Mouse (Mus musculus) G1E (cell line): ENCODE data around the gene Gabarapl1. TPM values are rescaled to one million over a fixed set of nuclear protein-coding genes. Genes with fewer than 3 reads are reported as not detected.
A peak's percentile ranks its signal among the peaks of the same experiment; 100 is the strongest.

Experiments
- ATAC-seq: 2 replicates; pipeline ENCODE4 v1.8.0; 2016; ENCODE audit warnings: mild to moderate bottlenecking; ENCODE audit not compliant: insufficient number of reproducible peaks, poor library complexity, low FRiP score, severe bottlenecking; ENCODE audit errors: extremely low read depth
- DNase-seq: peaks from one replicate; pipeline ENCODE4 v3.0.0; 2012; ENCODE audit warnings: low spot score
- H3K27me3 ChIP-seq: 2 replicates; pipeline ENCODE4 v1.6.1; 2012; ENCODE audit warnings: mild to moderate bottlenecking, low read length, inconsistent platforms; ENCODE audit not compliant: insufficient read depth
- H3K36me3 ChIP-seq: replicated peaks from 2 replicates; pipeline ENCODE3; 2012; ENCODE audit warnings: mild to moderate bottlenecking, inconsistent platforms
- H3K4me1 ChIP-seq: 2 replicates; pipeline ENCODE4 v1.6.1; 2012; ENCODE audit warnings: low read depth, low read length, inconsistent platforms, mixed read lengths; ENCODE audit not compliant: insufficient read depth
- H3K4me3 ChIP-seq: 2 replicates; pipeline ENCODE4 v1.5.1; 2012; ENCODE audit warnings: low read depth, mild to moderate bottlenecking, inconsistent platforms, low read length, moderate library complexity, mixed read lengths
- H3K9me3 ChIP-seq: replicated peaks from 2 replicates; pipeline ENCODE4 v1.6.1; 2012; ENCODE audit warnings: inconsistent platforms
- CTCF ChIP-seq: IDR thresholded peaks from 2 replicates; pipeline ENCODE4 v1.5.1; 2012; ENCODE audit warnings: low read depth, low read length, inconsistent platforms, mixed read lengths
- GATA1 ChIP-seq: IDR thresholded peaks from 2 replicates; pipeline ENCODE4 v1.6.1; 2012; ENCODE audit warnings: borderline replicate concordance, low read length, inconsistent platforms, mixed read lengths
- GATA2 ChIP-seq: IDR thresholded peaks from 2 replicates; pipeline ENCODE4 v1.6.1; 2012; ENCODE audit warnings: low read depth, low read length, inconsistent platforms, borderline replicate concordance
- POLR2AphosphoS5 ChIP-seq: IDR thresholded peaks from 2 replicates; pipeline ENCODE4 v1.6.1; 2012; ENCODE audit warnings: low read depth, low read length, inconsistent platforms; ENCODE audit not compliant: insufficient replicate concordance
- TAL1 ChIP-seq: conservative IDR thresholded peaks from 2 replicates; pipeline ENCODE4 v1.6.1; 2012; ENCODE audit warnings: low read depth, low read length, inconsistent platforms, mixed read lengths
- polyA plus RNA-seq: library from polyadenylated mRNA; stranded (reverse); fragments of >175 nt; gene quantifications from 2 replicates; pipeline ENCODE4 v1.2.3, GENCODE M21; 2012
- total RNA-seq, 2 experiments: library from RNA; stranded (forward) in 1 of 2; stranded (reverse) in 1 of 2; fragments of 200-1000 nt in 1 of 2; fragments of >200 nt in 1 of 2; fragmentation: Nextera tagmentation in 1 of 2; gene quantifications; 2 replicates each; pipeline ENCODE4 v1.2.3; 2014 to 2017

The Gabarapl1 gene
- total and polyA plus RNA-seq, 3 experiments: 17.6 to 55.4 (median 51.7) TPM

DNA sequence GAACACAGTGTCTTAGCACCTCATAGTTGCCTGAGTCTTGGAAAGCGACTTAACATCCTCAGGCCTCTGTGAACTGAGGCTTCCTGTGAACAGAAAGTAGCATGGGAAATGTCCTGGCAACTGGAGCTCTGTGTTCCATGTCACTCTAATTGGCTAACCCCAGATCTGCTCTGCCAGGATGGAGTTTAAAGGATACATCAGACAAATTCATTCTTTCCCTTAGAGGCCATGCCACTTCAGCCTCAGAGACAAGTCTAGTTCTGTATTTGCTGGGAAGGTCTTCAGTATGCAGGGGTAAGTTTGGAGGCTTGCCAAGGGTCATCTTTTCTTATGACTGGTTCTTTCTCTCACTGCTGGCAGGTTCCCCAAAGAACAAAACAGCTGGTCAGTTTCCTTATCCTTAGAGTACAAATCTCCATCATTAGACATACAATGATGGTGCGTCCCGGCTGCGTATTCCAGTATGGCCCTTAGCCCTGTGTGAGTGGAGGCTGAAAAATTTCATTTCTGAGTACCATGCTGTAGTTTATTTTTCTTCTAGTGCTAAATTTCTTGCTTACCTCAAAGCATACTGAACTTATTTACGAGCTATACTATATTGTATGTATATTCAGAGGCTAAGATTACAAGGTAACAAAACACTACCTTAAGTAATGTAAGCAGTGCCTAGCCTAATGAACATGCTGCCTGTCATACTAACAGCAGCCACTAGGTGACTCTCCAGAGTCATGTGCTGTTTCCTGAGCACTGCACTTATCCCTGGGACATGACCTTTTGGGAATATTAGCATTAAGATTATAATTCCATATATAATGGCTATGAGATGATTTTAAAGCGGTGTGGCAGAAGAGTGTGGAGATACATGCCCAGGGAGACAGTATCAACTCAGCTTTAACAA lies 11.0 kb downstream of the Gabarapl1 start:
- DNase-seq (peak; percentile 16), ATAC-seq (peak; percentile 72)
- H3K27me3 ChIP-seq: no peaks in the 10 kb centered on the region
- TF ChIP-seq GATA2 (no peak), TAL1 (no peak), CTCF (peak; percentile 90), GATA1 (no peak)
- H3K4me3 ChIP-seq: no peak overlapping the region
- H3K4me1 ChIP-seq: peaks cover 4% of the 10 kb centered on the region; the same call in 1 of the 2 replicates
- peaks cover 52% of the 10 kb centered on the region for H3K36me3 ChIP-seq
- H3K9me3 ChIP-seq: no peaks in the 10 kb centered on the region

DNA sequence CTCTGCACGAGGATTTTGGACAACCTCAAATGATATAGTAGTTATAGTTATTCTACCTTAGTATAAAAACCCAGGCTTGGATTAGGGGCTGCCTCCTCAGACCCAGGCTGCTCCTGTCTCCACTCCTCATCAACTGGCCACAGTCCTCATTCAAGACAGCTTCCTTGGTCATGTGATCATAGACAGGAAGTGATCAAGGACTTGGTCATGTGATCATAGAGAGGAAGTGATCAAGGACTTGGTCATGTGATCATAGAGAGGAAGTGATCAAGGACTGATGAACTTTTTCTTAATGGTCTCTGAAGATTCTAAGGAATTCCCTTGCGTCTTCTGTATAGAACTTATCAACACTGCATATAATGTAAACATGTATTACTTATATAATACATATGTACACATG lies 14.3 kb downstream of the Gabarapl1 start:
- Histone ChIP-seq H3K9me3 (no peaks in the 10 kb centered on the region), H3K27me3 (no peaks in the 10 kb centered on the region; the same call in 1 of the 2 replicates), H3K4me1 (peaks cover 6% of the 10 kb centered on the region; the same call in 1 of the 2 replicates), H3K4me3 (no peak overlapping the region), H3K36me3 (peaks cover 20% of the 10 kb centered on the region)
- ATAC-seq (no peak), DNase-seq (no peak)
- TF ChIP-seq POLR2AphosphoS5 (no peak), GATA1 (no peak), GATA2 (no peak), CTCF (no peak), TAL1 (no peak)

DNA sequence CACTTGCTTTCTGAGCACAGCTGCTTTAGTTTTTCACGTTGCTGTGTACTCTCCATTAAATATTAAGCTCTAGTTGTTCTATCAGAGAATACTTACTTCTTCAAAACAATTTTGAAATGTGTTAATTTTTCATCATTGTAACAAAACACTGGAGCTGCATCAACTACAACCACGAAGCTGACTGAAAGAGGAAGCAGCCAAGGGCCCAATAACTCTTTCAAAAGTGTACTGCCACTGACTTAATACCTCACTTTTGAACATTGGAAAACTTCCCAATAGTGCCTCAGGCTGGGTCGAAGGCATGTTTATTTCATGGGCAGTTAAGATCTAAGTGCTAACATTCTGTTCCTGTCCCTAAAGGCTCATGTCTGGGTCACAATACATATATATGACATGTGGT lies 15.0 kb downstream of the Gabarapl1 start:
- peaks cover 6% of the 10 kb centered on the region; the same call in 1 of the 2 replicates for H3K4me1 ChIP-seq
- peaks cover 3% of the 10 kb centered on the region; the same call in 1 of the 2 replicates for H3K27me3 ChIP-seq
- peaks cover 13% of the 10 kb centered on the region for H3K36me3 ChIP-seq
- H3K4me3 ChIP-seq: no peak overlapping the region
- H3K9me3 ChIP-seq: no peaks in the 10 kb centered on the region
- DNase-seq (no peak), ATAC-seq (no peak)
- TF ChIP-seq POLR2AphosphoS5 (no peak), GATA2 (no peak), TAL1 (no peak), GATA1 (no peak), CTCF (no peak)

DNA sequence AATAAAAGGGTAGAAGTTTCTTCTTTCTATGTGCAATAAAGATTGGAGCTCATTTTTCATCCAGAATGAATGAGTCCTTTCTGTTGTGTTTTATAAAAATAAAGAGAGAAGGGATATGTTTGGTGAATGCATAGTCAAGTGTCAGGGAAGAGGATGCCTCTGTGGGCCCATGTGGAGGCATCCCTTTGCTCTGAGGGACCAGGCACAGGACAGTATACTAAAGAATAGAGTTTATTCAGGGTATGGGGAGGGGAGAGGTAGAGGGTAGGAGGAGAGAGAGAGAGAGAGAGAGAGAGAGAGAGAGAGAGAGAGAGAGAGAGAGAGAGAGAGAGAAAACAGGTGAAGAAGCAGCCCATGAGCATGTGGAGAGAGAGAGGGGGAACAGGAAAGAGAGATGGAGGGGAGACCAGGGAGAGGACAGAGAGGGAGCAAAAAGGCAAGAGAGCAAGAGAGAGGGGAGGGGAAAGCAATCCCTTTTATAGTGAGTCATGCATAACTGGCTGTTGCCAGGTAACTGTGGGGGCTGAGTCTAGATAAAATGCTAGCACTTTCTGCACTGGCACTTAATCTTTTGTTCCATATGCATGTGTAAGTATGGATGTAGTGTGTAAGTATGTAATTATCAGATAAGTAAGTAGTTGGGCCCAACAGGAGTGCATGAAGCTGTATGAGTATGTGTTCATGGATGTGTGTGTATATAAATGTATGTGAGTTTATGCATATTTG lies 24.5 kb downstream of the Gabarapl1 start:
- Histone ChIP-seq H3K4me3 (no peak overlapping the region), H3K36me3 (no peaks in the 10 kb centered on the region), H3K27me3 (peaks cover 13% of the 10 kb centered on the region; the same call in 1 of the 2 replicates), H3K9me3 (no peaks in the 10 kb centered on the region), H3K4me1 (no peaks in the 10 kb centered on the region)
- ATAC-seq (no peak), DNase-seq (no peak)
- TF ChIP-seq POLR2AphosphoS5 (no peak), GATA2 (no peak)

DNA sequence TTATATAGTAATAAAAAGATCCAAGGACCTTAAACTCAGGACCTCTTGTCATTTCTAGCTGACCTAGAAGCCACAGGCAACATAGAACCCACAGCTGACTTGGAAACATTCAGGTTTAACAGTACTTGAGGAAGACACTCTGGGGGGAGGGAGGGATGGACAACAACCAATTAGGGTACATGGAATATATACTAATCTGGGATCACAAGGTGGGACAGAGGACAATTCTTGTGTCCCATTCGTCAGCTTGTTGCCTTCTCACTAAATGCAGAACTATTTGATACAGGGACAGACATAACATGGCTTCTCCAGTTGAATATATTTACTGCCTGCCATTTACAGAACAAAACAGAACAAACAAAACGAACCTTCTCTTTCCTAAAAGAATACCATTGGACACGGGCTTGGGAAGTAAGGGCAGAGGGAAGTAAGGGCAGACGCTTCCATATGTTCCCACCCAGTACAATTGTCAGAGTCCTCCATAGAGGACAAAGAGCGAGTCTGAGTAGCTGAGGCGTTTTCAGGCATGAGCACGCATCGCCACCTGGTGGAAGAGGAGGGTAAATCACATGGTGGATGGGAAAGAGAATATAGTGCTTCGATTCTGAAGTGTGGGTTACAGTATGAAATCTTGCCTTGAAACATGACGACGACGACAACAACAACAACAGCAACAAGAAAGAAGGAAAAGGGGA lies 26.1 kb downstream of the Gabarapl1 start:
- Histone ChIP-seq H3K27me3 (peaks cover 11% of the 10 kb centered on the region), H3K36me3 (no peaks in the 10 kb centered on the region), H3K4me1 (no peaks in the 10 kb centered on the region), H3K4me3 (no peak overlapping the region), H3K9me3 (no peaks in the 10 kb centered on the region)
- peak; percentile 15 for DNase-seq
- ATAC-seq: peak; percentile 93
- TF ChIP-seq TAL1 (no peak), CTCF (peak; percentile 47; the same call in 1 of the 2 replicates), GATA2 (no peak), POLR2AphosphoS5 (no peak)

DNA sequence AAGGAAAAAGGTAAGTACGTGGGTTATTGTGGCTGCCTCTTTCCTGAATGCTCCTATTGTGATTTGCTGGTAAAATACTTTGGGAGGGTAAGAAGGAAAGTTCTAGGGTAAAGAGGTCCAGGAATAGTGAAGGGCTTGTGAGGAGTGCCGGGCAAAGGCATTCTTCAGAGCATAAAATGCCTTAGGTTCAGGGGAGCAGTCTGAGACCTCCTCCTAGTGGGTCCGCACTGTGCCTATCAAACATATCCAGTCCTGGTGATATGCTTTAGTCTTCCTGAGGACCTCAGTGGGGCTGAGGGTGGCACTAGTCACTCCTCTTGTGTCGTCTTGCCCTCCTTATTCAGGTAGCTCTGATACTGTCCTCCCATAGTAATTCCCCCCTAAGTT lies 26.7 kb downstream of the Gabarapl1 start:
- peaks cover 11% of the 10 kb centered on the region for H3K27me3 ChIP-seq
- H3K9me3 ChIP-seq: no peaks in the 10 kb centered on the region
- no peak for TF ChIP-seq POLR2AphosphoS5
- no peak for TF ChIP-seq GATA1
- TF ChIP-seq GATA2: no peak
- TF ChIP-seq TAL1: no peak
- no peak for TF ChIP-seq CTCF
- no peaks in the 10 kb centered on the region for H3K36me3 ChIP-seq
- ATAC-seq (no peak), DNase-seq (no peak)
- H3K4me1 ChIP-seq: no peaks in the 10 kb centered on the region
- H3K4me3 ChIP-seq: no peak overlapping the region
